Mouse (Mus musculus) lung, adult 2 months (tissue): ENCODE data around the gene Gdf7. TPM values are rescaled to one million over a fixed set of nuclear protein-coding genes. Genes with fewer than 3 reads are reported as not detected.
A peak's percentile ranks its signal among the peaks of the same experiment; 100 is the strongest.

Experiments used
- DNase-seq: peaks from one replicate; pipeline ENCODE4 v3.0.0; 2022
- H3K4me1 ChIP-seq: fragments of 200-500 bp; 2 replicates; pipeline ENCODE4 v1.6.1; 2011; ENCODE audit warnings: low read length; ENCODE audit not compliant: control insufficient read depth, insufficient read depth
- H3K4me3 ChIP-seq: fragments of 200-500 bp; replicated peaks from 2 replicates; pipeline ENCODE3; 2011; ENCODE audit warnings: low read depth, mild to moderate bottlenecking, control low read depth, low read length; ENCODE audit errors: extremely low read depth
- CTCF ChIP-seq: fragments of 200-500 bp; IDR thresholded peaks from 2 replicates; pipeline ENCODE4 v1.5.1; 2011; ENCODE audit warnings: mild to moderate bottlenecking, low read length, control low read depth; ENCODE audit not compliant: insufficient read depth
- POLR2A ChIP-seq: fragments of 200-500 bp; IDR thresholded peaks from 2 replicates; pipeline ENCODE4 v1.6.1; 2011; ENCODE audit warnings: low read depth, mild to moderate bottlenecking, control low read depth, low read length, borderline replicate concordance; ENCODE audit errors: extremely low read depth
- WGBS: fragments of 180-500 bp; shearing (Covaris S2); methylation state at CpG from one replicate; pipeline ENCODE4 v1.1.7; 2018; 5-methylcytosine and 5-hydroxymethylcytosine counted together
- polyA plus RNA-seq: library from polyadenylated mRNA; depleted of rRNA; stranded (reverse); fragments of >200 nt; gene quantifications from 2 replicates; pipeline ENCODE4 v1.2.3, GENCODE M21; 2012; rRNA removed

Gene Gdf7
- polyA plus RNA-seq, result 0.24 and 0.25 TPM in 2 replicates

DNA sequence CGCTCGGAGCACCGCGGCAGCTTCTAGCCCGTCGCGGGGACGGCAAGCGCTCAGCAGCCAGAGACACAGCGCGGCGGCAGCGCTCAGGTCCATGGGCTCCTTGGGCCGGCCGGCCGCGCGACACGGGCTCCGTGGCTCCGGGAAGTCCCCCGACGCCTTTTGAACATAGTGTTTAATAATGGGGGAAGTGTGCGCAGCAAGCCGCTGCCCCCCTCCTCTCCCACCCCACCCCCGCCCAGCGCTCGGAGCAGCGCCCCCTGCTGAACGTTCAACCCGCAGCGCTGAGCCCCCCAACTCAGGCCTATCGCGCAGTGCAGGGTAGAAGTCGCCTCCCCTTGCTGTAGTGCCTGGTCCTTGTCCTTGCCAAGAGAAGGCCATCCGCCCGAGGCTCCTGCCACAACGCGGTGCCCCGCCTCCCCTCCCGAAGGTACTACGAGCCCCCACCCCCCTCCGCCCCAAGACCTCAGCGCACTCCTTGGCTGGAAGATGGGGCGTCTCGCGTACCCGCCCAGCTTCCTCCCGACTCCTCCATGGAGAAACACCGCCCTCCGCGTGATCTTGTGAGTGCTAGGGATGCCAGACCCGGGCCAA lies at the start of gene Gdf7:
Gene Gdf7, minus strand, starts transcription at position 114 of the 591 bp plus-strand sequence.
- Histone ChIP-seq H3K4me1 (peaks cover 5% of the 10 kb centered on the region), H3K4me3 (no peak within 1 kb of the TSS)
- DNase-seq, result no peak
- WGBS, result under 1% methylated on average over 51 of the region's 53 CpGs
- TF ChIP-seq POLR2A, result no peak
- no peak for TF ChIP-seq CTCF

- Histone ChIP-seq H3K4me1 (peaks cover 36% of the 10 kb centered on the region), H3K4me3 (no peak overlapping the region)
- DNase-seq, result no peak
- no peak; the same call in 1 of the 2 replicates for TF ChIP-seq POLR2A
- no peak for TF ChIP-seq CTCF
- 19% methylated on average over 4 of the region's 4 CpGs for WGBS
Measured at GRCm38 (mm10) chr12:8351025-8351903, 49.5 kb upstream of the Gdf7 start.

DNA sequence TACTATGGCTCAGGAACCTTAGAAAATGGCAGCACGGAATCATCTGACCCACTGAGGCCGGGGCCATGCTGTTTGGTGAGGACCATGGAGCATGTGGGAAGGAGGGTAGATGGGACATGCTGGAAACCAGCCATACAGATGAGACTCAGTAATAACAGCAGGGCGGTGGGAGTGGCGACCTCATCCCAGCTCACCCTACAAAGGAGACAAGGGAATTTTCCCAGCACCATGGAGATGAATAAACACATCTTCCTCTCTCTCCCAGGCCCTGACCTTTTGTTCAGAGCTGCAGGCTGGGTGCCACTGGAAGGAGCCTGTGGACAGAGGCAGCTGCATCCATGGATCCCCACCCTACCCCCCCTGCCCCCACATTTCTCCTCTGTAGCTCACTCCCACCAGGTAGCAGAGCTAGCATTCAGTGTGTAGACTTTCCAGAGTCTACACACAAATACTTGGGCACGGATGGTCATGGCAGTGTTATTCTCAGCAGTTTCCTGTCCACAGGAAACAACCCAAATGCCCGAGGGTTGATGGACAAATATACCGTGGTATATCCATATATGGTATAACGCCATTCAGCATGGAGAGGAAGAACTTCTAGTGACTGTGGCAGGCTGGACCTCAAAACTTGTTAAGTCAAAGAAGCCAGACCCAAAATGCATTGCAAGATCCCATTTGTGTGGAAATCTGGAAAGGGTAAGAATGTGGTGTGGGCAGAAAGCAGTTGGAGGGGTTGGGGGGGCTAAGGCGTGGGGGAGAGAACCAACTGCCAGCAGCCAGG lies 47.2 kb upstream of the Gdf7 start:
- peaks cover 46% of the 10 kb centered on the region for H3K4me1 ChIP-seq
- 34% methylated on average over 9 of the region's 9 CpGs for WGBS
- DNase-seq, result no peak
- TF ChIP-seq CTCF, result no peak
- peak; percentile 33; the same call in 1 of the 2 replicates for TF ChIP-seq POLR2A
- H3K4me3 ChIP-seq, result no peak overlapping the region

GRCm38 (mm10) chr12:8347746-8348462 lies 46.1 kb upstream of the Gdf7 start:
- H3K4me3 ChIP-seq, result no peak overlapping the region
- DNase-seq, result no peak
- peaks cover 46% of the 10 kb centered on the region for H3K4me1 ChIP-seq
- 60% methylated on average over 8 of the region's 8 CpGs for WGBS
- TF ChIP-seq CTCF (no peak), POLR2A (no peak)

- Histone ChIP-seq H3K4me3 (no peak overlapping the region), H3K4me1 (peaks cover 37% of the 10 kb centered on the region)
- no peak for DNase-seq
- 88% methylated on average over 5 of the region's 5 CpGs for WGBS
- TF ChIP-seq POLR2A (no peak), CTCF (no peak)
Measured at GRCm38 (mm10) chr12:8345539-8345938, 43.8 kb upstream of the Gdf7 start.

GRCm38 (mm10) chr12:8344897-8345296 lies 43.1 kb upstream of the Gdf7 start:
- DNase-seq, result no peak
- 17% methylated on average over 9 of the region's 9 CpGs for WGBS
- Histone ChIP-seq H3K4me3 (no peak overlapping the region), H3K4me1 (peaks cover 31% of the 10 kb centered on the region)
- TF ChIP-seq CTCF (no peak), POLR2A (peak; percentile 61; the same call in 1 of the 2 replicates)

DNA sequence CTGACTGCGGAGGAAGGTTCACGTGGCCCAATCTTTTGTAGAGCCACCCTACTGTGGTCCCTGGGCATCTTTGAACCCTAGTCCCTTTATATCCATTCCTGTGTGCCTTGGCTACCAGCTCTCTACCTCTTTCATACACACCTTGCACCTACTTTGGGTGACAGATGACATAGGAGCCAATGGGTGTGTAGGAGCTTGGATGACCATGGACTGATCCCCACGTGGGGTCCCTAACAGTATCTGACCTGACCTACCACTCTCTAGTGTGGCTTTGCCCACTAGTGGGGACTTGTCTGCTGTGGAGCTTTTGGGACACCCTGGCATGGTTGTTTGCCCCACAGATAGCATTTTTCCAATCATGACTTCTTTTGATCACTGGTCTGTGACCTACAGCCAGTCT lies 41.6 kb upstream of the Gdf7 start:
- Histone ChIP-seq H3K4me1 (peaks cover 19% of the 10 kb centered on the region), H3K4me3 (no peak overlapping the region)
- 91% methylated on average over 3 of the region's 3 CpGs for WGBS
- no peak for DNase-seq
- TF ChIP-seq POLR2A, result no peak
- no peak for TF ChIP-seq CTCF

GRCm38 (mm10) chr12:8341008-8341407 lies 39.3 kb upstream of the Gdf7 start:
- Histone ChIP-seq H3K4me3 (no peak overlapping the region), H3K4me1 (peaks cover 17% of the 10 kb centered on the region)
- DNase-seq, result no peak
- 74% methylated on average over 6 of the region's 6 CpGs for WGBS
- TF ChIP-seq CTCF (no peak), POLR2A (no peak)
